Mouse (Mus musculus): ENCODE data around the gene Ltk. TPM values are rescaled to one million over a fixed set of nuclear protein-coding genes. Genes with fewer than 3 reads are reported as not detected.
"Not testable (repeated sequence)": the region's sequence is repeated elsewhere in the genome, so short reads cannot be mapped to it uniquely, and the experiment has no call there.

Ltk gene
- polyA plus RNA-seq, 2 experiments = 0.10 to 0.13 TPM

DNA sequence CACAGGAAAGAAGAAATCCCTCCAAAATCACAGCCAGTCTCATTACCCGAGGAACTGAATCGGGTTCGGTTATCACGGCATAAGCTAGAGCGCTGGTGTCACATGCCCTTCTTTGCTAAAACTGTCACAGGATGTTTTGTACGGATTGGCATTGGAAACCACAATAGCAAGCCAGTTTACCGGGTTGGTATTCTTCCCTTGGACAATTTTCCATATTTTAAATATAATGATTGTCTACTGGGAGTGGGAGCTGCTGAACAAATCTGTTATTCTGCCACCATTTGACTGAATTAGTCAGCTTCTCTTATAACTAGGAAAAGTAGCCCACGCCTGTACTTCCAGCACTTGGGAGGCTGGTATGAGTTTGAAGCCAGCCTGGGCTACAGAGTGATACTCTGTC is 39.2 kb downstream of the Ltk start:
- no peak for TF ChIP-seq POLR2A (IDR thresholded peaks at IDR 0.05; ENCODE audit: borderline replicate concordance, extremely low read depth, insufficient read depth, insufficient read length)

DNA sequence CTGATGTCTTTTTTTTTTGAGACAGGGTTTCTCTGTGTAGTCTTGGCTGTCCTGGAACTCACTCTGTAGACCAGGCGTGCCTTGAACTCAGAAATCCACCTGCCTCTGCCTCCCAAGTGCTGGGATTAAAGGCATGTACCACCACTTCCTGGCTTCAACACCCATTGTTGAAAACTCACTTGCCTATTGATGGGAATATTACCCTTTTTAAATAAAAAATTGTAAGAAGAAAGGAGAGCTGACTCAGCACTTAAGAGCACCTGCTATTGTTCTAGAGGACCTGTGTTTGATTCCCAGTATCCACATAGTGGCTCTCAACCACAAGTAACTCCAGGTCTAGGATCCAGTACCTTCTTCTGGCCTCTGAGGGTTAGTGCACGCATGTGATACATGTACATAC is 44.4 kb downstream of the Ltk start:
- H3K4me3 ChIP-seq (replicated peaks; ENCODE audit: low read length); H3K4me2 ChIP-seq (replicated peaks; ENCODE audit: low read depth, low read length, severe bottlenecking); ATAC-seq (ENCODE audit: low FRiP score, low read depth); H3K9me3 ChIP-seq (ENCODE audit: control insufficient read depth, low read length); H3K27ac ChIP-seq (replicated peaks; ENCODE audit: low read depth, low read length); H3K27me3 ChIP-seq (ENCODE audit: control insufficient read depth, insufficient read depth, low read length); DNase-seq (ENCODE audit: low spot score); H3K9ac ChIP-seq (ENCODE audit: low read depth, low read length, severe bottlenecking); H3K4me1 ChIP-seq (ENCODE audit: control insufficient read depth, insufficient read depth, low read length): not testable (repeated sequence)
- H3K36me3 ChIP-seq (ENCODE audit: control insufficient read depth, insufficient read depth, low read length) = peaks cover 84% of the 10 kb centered on the region
- 91% methylated on average over 2 of the region's 2 CpGs for WGBS

More for the DNA sequence above, 39.2 kb downstream of the Ltk start:
- ATAC-seq (ENCODE audit: low FRiP score, low read depth) = no peak
- no peaks in the 10 kb centered on the region for H3K9me3 ChIP-seq (ENCODE audit: control insufficient read depth, low read length)
- no peak overlapping the region for H3K9ac ChIP-seq (ENCODE audit: low read depth, low read length, severe bottlenecking)
- H3K4me3 ChIP-seq (replicated peaks; ENCODE audit: low read length) = no peak overlapping the region
- no peak overlapping the region for H3K4me2 ChIP-seq (replicated peaks; ENCODE audit: low read depth, low read length, severe bottlenecking)
- peaks cover 88% of the 10 kb centered on the region for H3K36me3 ChIP-seq (ENCODE audit: control insufficient read depth, insufficient read depth, low read length)
- 97% methylated on average over 8 of the region's 8 CpGs for WGBS
- H3K27me3 ChIP-seq (ENCODE audit: control insufficient read depth, insufficient read depth, low read length) = no peaks in the 10 kb centered on the region
- no peaks in the 10 kb centered on the region for H3K4me1 ChIP-seq (ENCODE audit: control insufficient read depth, insufficient read depth, low read length)
- no peak for DNase-seq (ENCODE audit: low spot score)
- no peak overlapping the region for H3K27ac ChIP-seq (replicated peaks; ENCODE audit: low read depth, low read length)

DNA sequence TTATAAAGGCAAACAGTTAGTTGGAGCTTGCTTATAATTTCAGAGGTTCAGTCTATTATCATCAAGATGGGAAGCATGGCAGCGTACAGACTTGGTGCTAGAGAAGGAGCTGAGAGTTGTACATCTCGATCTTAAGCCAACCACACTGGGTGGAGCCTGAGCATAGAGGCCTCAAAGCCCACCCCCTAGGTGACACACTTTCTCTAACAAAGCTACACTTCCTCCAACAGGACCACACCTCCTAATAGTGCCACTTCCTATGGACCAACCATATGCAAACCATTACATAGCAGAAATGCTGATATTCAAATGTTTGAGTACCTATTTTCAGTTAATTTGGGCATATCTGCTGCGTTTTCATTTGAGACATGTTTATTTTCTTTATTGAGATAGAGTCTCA is 50.2 kb downstream of the Ltk start:
- ATAC-seq (ENCODE audit: low FRiP score, low read depth) (no peak), DNase-seq (ENCODE audit: low spot score) (no peak)
- Histone ChIP-seq H3K9me3 (ENCODE audit: control insufficient read depth, low read length) (no peaks in the 10 kb centered on the region), H3K27me3 (ENCODE audit: control insufficient read depth, insufficient read depth, low read length) (no peaks in the 10 kb centered on the region), H3K4me2 (replicated peaks; ENCODE audit: low read depth, low read length, severe bottlenecking) (no peak overlapping the region), H3K36me3 (ENCODE audit: control insufficient read depth, insufficient read depth, low read length) (peaks cover 82% of the 10 kb centered on the region), H3K4me1 (ENCODE audit: control insufficient read depth, insufficient read depth, low read length) (no peaks in the 10 kb centered on the region), H3K27ac (replicated peaks; ENCODE audit: low read depth, low read length) (no peak overlapping the region), H3K9ac (ENCODE audit: low read depth, low read length, severe bottlenecking) (no peak overlapping the region), H3K4me3 (replicated peaks; ENCODE audit: low read length) (no peak overlapping the region)
- WGBS = 82% methylated on average over 3 of the region's 3 CpGs
- no peak for TF ChIP-seq POLR2A (IDR thresholded peaks at IDR 0.05; ENCODE audit: borderline replicate concordance, extremely low read depth, insufficient read depth, insufficient read length)

GRCm38 (mm10) chr2:119707676-119708075 is 52.6 kb downstream of the Ltk start:
- Histone ChIP-seq H3K4me3 (replicated peaks; ENCODE audit: low read length) (no peak overlapping the region), H3K27me3 (ENCODE audit: control insufficient read depth, insufficient read depth, low read length) (no peaks in the 10 kb centered on the region), H3K9me3 (ENCODE audit: control insufficient read depth, low read length) (no peaks in the 10 kb centered on the region), H3K36me3 (ENCODE audit: control insufficient read depth, insufficient read depth, low read length) (peaks cover 71% of the 10 kb centered on the region), H3K9ac (ENCODE audit: low read depth, low read length, severe bottlenecking) (no peak overlapping the region), H3K4me2 (replicated peaks; ENCODE audit: low read depth, low read length, severe bottlenecking) (no peak overlapping the region), H3K27ac (replicated peaks; ENCODE audit: low read depth, low read length) (no peak overlapping the region), H3K4me1 (ENCODE audit: control insufficient read depth, insufficient read depth, low read length) (no peaks in the 10 kb centered on the region)
- DNase-seq (ENCODE audit: low spot score) (no peak), ATAC-seq (ENCODE audit: low FRiP score, low read depth) (no peak)
- no peak for TF ChIP-seq POLR2A (IDR thresholded peaks at IDR 0.05; ENCODE audit: borderline replicate concordance, extremely low read depth, insufficient read depth, insufficient read length)
- 89% methylated on average over 3 of the region's 3 CpGs for WGBS

GRCm38 (mm10) chr2:119703171-119703570 is 57.1 kb downstream of the Ltk start:
- H3K4me1 ChIP-seq (ENCODE audit: control insufficient read depth, insufficient read depth, low read length) = no peaks in the 10 kb centered on the region
- ATAC-seq (ENCODE audit: low FRiP score, low read depth) (no peak), DNase-seq (ENCODE audit: low spot score) (no peak)
- H3K27me3 ChIP-seq (ENCODE audit: control insufficient read depth, insufficient read depth, low read length) = no peaks in the 10 kb centered on the region
- no peak overlapping the region for H3K27ac ChIP-seq (replicated peaks; ENCODE audit: low read depth, low read length)
- no peak overlapping the region for H3K9ac ChIP-seq (ENCODE audit: low read depth, low read length, severe bottlenecking)
- no peaks in the 10 kb centered on the region for H3K9me3 ChIP-seq (ENCODE audit: control insufficient read depth, low read length)
- no peak for TF ChIP-seq POLR2A (IDR thresholded peaks at IDR 0.05; ENCODE audit: borderline replicate concordance, extremely low read depth, insufficient read depth, insufficient read length)
- no peak overlapping the region for H3K4me2 ChIP-seq (replicated peaks; ENCODE audit: low read depth, low read length, severe bottlenecking)
- H3K4me3 ChIP-seq (replicated peaks; ENCODE audit: low read length) = no peak overlapping the region
- peaks cover 45% of the 10 kb centered on the region for H3K36me3 ChIP-seq (ENCODE audit: control insufficient read depth, insufficient read depth, low read length)
- 92% methylated on average over 2 of the region's 2 CpGs for WGBS

Other genes starting within 250 kb of the Ltk start
- 0.12 and 0.19 TPM in 2 replicates for gene Exd1, start 212.8 kb downstream of the Ltk start, polyA plus RNA-seq (2012; rRNA removed)
- 0.12 and 0.39 TPM in 2 replicates for gene Exd1, start 212.8 kb downstream of the Ltk start, polyA plus RNA-seq (2014; fragmentation: Nextera tagmentation; extraction: Ambion mirVana)
- gene Chp1, start 212.7 kb downstream of the Ltk start, polyA plus RNA-seq (2012; rRNA removed) = 53.8 and 61.7 TPM in 2 replicates
- 55.6 and 64.4 TPM in 2 replicates for gene Chp1, start 212.7 kb downstream of the Ltk start, polyA plus RNA-seq (2014; fragmentation: Nextera tagmentation; extraction: Ambion mirVana)
- gene Nusap1, start 142.1 kb downstream of the Ltk start, polyA plus RNA-seq (2012; rRNA removed) = 24.3 and 37.8 TPM in 2 replicates
- gene Nusap1, start 142.1 kb downstream of the Ltk start, polyA plus RNA-seq (2014; fragmentation: Nextera tagmentation; extraction: Ambion mirVana) = 51.9 and 58.6 TPM in 2 replicates
- gene Oip5, start 142.0 kb downstream of the Ltk start, polyA plus RNA-seq (2012; rRNA removed) = 19.6 and 19.8 TPM in 2 replicates
- gene Oip5, start 142.0 kb downstream of the Ltk start, polyA plus RNA-seq (2014; fragmentation: Nextera tagmentation; extraction: Ambion mirVana) = 16.3 and 16.6 TPM in 2 replicates
- gene Ndufaf1, start 97.6 kb downstream of the Ltk start, polyA plus RNA-seq (2012; rRNA removed) = 14.6 and 18.8 TPM in 2 replicates
- gene Ndufaf1, start 97.6 kb downstream of the Ltk start, polyA plus RNA-seq (2014; fragmentation: Nextera tagmentation; extraction: Ambion mirVana) = 41.9 and 44.0 TPM in 2 replicates
- 30.0 and 32.3 TPM in 2 replicates for gene Rtf1, start 85.4 kb downstream of the Ltk start, polyA plus RNA-seq (2012; rRNA removed)
- 33.2 and 33.7 TPM in 2 replicates for gene Rtf1, start 85.4 kb downstream of the Ltk start, polyA plus RNA-seq (2014; fragmentation: Nextera tagmentation; extraction: Ambion mirVana)
- 0.50 and 0.54 TPM in 2 replicates for gene Itpka, start 18.1 kb downstream of the Ltk start, polyA plus RNA-seq (2012; rRNA removed)
- gene Itpka, start 18.1 kb downstream of the Ltk start, polyA plus RNA-seq (2014; fragmentation: Nextera tagmentation; extraction: Ambion mirVana) = 0.28 and 0.52 TPM in 2 replicates
- gene Rpap1, start 27.1 kb upstream of the Ltk start, polyA plus RNA-seq (2012; rRNA removed) = 27.7 and 39.8 TPM in 2 replicates
- gene Rpap1, start 27.1 kb upstream of the Ltk start, polyA plus RNA-seq (2014; fragmentation: Nextera tagmentation; extraction: Ambion mirVana) = 22.5 and 27.0 TPM in 2 replicates
- 44.2 and 49.9 TPM in 2 replicates for gene Tyro3, start 37.3 kb upstream of the Ltk start, polyA plus RNA-seq (2012; rRNA removed)
- gene Tyro3, start 37.3 kb upstream of the Ltk start, polyA plus RNA-seq (2014; fragmentation: Nextera tagmentation; extraction: Ambion mirVana) = 28.5 and 31.7 TPM in 2 replicates
- 27.3 and 30.9 TPM in 2 replicates for gene Mga, start 136.8 kb upstream of the Ltk start, polyA plus RNA-seq (2012; rRNA removed)
- 38.4 and 42.3 TPM in 2 replicates for gene Mga, start 136.8 kb upstream of the Ltk start, polyA plus RNA-seq (2014; fragmentation: Nextera tagmentation; extraction: Ambion mirVana)
- gene Mapkbp1, start 212.3 kb upstream of the Ltk start, polyA plus RNA-seq (2012; rRNA removed) = 26.2 and 33.1 TPM in 2 replicates
- gene Mapkbp1, start 212.3 kb upstream of the Ltk start, polyA plus RNA-seq (2014; fragmentation: Nextera tagmentation; extraction: Ambion mirVana) = 4.2 and 4.9 TPM in 2 replicates